In genomic region chr3:126622509-126622908, GRCm38 (mm10) we compare ENCODE assay signal across 25 mouse cellular contexts. TPM values are rescaled to one million over a fixed set of nuclear protein-coding genes. Genes with fewer than 3 reads are reported as not detected.
A peak's percentile ranks its signal among the peaks of the same experiment; 100 is the strongest.
DNase-seq lines count a peak whose midpoint lies in the region; ATAC-seq and TF ChIP-seq lines count a peak whose summit lies in the region.
"Had no signal": no experiment of that assay in that cellular context is flagged by ENCODE, and none has a peak within 500 bp of the region (broad histone marks: within the 10 kb centered on the region; RNA-seq: fewer than 3 reads in every experiment).

No protein-coding gene starts in this region.

- H3K4me2 ChIP-seq in liver, postnatal 0 days (ENCODE audit: low read depth, low read length), result no peak overlapping the region
- H3K4me2 ChIP-seq in liver, embryonic 12.5 days, result no peak overlapping the region
- H3K4me2 ChIP-seq: embryonic facial prominence, embryonic 12.5 days; forebrain, embryonic 13.5 days had no signal

- no peak for TF ChIP-seq CTCF in liver, postnatal 0 days (IDR thresholded peaks at IDR 0.05; ENCODE audit: low read depth)
- no peak for TF ChIP-seq CTCF in spleen, adult 2 months (IDR thresholded peaks at IDR 0.05; ENCODE audit: extremely low read depth, insufficient read depth, insufficient read length, insufficient replicate concordance)

- H3K4me1 ChIP-seq in liver, postnatal 0 days (ENCODE audit: insufficient read depth), result no peaks in the 10 kb centered on the region
- no peaks in the 10 kb centered on the region for H3K4me1 ChIP-seq in liver, embryonic 12.5 days
- peaks cover 6% of the 10 kb centered on the region; the same call in 1 of the 2 replicates for H3K4me1 ChIP-seq in spleen, adult 2 months (ENCODE audit: control insufficient read depth, insufficient read depth, insufficient read length)
- H3K4me1 ChIP-seq: embryonic facial prominence, embryonic 10.5 days; embryonic facial prominence, embryonic 12.5 days; forebrain, embryonic 13.5 days had no signal

- no peaks in the 10 kb centered on the region for H3K9me3 ChIP-seq in liver, postnatal 0 days (ENCODE audit: low read length)
- no peaks in the 10 kb centered on the region for H3K9me3 ChIP-seq in liver, embryonic 12.5 days (replicated peaks)
- H3K9me3 ChIP-seq: embryonic facial prominence, embryonic 10.5 days; embryonic facial prominence, embryonic 12.5 days; forebrain, embryonic 13.5 days had no signal

- H3K27me3 ChIP-seq in liver, postnatal 0 days (ENCODE audit: insufficient read depth, low read length), result no peaks in the 10 kb centered on the region
- H3K27me3 ChIP-seq in liver, embryonic 12.5 days (replicated peaks), result no peaks in the 10 kb centered on the region
- no peaks in the 10 kb centered on the region for H3K27me3 ChIP-seq in spleen, adult 2 months (ENCODE audit: control insufficient read depth, insufficient read depth, low read length)
- H3K27me3 ChIP-seq: CH12.LX; embryonic facial prominence, embryonic 12.5 days; forebrain, embryonic 13.5 days; Patski had no signal

- H3K4me3 ChIP-seq in liver, postnatal 0 days (ENCODE audit: low read depth, low read length), result no peak overlapping the region
- H3K4me3 ChIP-seq in liver, embryonic 12.5 days, result no peak overlapping the region
- no peak overlapping the region for H3K4me3 ChIP-seq in spleen, adult 2 months (ENCODE audit: extremely low read depth, insufficient read depth, insufficient read length)
- H3K4me3 ChIP-seq: embryonic facial prominence, embryonic 10.5 days; embryonic facial prominence, embryonic 12.5 days; forebrain, embryonic 13.5 days had no signal

- H3K27ac ChIP-seq in liver, postnatal 0 days (ENCODE audit: low read depth), result no peak overlapping the region
- H3K27ac ChIP-seq in liver, embryonic 12.5 days, result no peak overlapping the region
- H3K27ac ChIP-seq in spleen, adult 2 months (ENCODE audit: insufficient read depth, low read length), result 0 out of 2 replicates have a peak overlapping the region, but pooled peaks have one; percentile 24
- H3K27ac ChIP-seq: embryonic facial prominence, embryonic 10.5 days; embryonic facial prominence, embryonic 12.5 days; forebrain, embryonic 13.5 days had no signal

- DNase-seq in liver, postnatal 0 days, result no peak
- DNase-seq in lung, postnatal 36 days, result peak; percentile 56
- no peak for DNase-seq in lung, postnatal 10 days
- no peak for DNase-seq in spleen, adult 2 months (ENCODE audit: low read depth in 1 of 2, low spot score in 2 of 2)
- no peak for DNase-seq in spleen, postnatal 4 days (ENCODE audit: low spot score in 2 of 2)
- no peak for DNase-seq in testis, postnatal 10 days (ENCODE audit: low spot score)
- DNase-seq: adrenal gland, adult 8-10 months; adrenal gland, postnatal 14 days; adrenal gland, postnatal 36 days; B cell, adult 2 months; cerebellum, adult 11-12 months; cerebellum, adult 2 months; cerebellum, adult 9-10 months; cerebellum, postnatal 10 days; cerebellum, postnatal 25 days had no signal

- no peak for TF ChIP-seq POLR2A in spleen, adult 2 months (IDR thresholded peaks at IDR 0.05; ENCODE audit: low read depth, low read length)

- H3K9ac ChIP-seq in liver, postnatal 0 days (replicated peaks), result no peak overlapping the region
- H3K9ac ChIP-seq in liver, embryonic 12.5 days, result no peak overlapping the region
- H3K9ac ChIP-seq: embryonic facial prominence, embryonic 12.5 days; forebrain, embryonic 13.5 days had no signal

- no peak for TF ChIP-seq EP300 in liver, postnatal 0 days (IDR thresholded peaks at IDR 0.05; ENCODE audit: low read depth)

- WGBS in liver, postnatal 0 days (ENCODE audit: insufficient replicate concordance), result 75% methylated on average over 2 of the region's 2 CpGs
- 72% methylated on average over 2 of the region's 2 CpGs for WGBS in liver, embryonic 12.5 days (ENCODE audit: insufficient replicate concordance)
- WGBS in spleen, adult 2 months, result 88% methylated on average over 2 of the region's 2 CpGs

- 0 out of 2 replicates have a peak, but pooled peaks have one; percentile 13 for ATAC-seq in liver, postnatal 0 days
- ATAC-seq in liver, embryonic 12.5 days, result no peak
- ATAC-seq in megakaryocyte progenitor cell, adult 5-6 weeks (replicated peaks; ENCODE audit: poor library complexity), result peak; percentile 27
- ATAC-seq: activated CD4-positive, CD25-positive, alpha-beta regulatory T cell, adult 4 months; CD4-positive, CD25-positive, alpha-beta regulatory T cell, adult 4 months; forebrain, embryonic 13.5 days; Patski had no signal

- H3K36me3 ChIP-seq in liver, postnatal 0 days (replicated peaks; ENCODE audit: insufficient read depth, low read length), result no peaks in the 10 kb centered on the region
- H3K36me3 ChIP-seq in liver, embryonic 12.5 days, result no peaks in the 10 kb centered on the region
- 0 out of 2 replicates have a peak, but pooled peaks cover under 1% of the 10 kb centered on the region for H3K36me3 ChIP-seq in spleen, adult 2 months (ENCODE audit: control insufficient read depth, insufficient read depth, low read length)
- H3K36me3 ChIP-seq: embryonic facial prominence, embryonic 10.5 days; embryonic facial prominence, embryonic 12.5 days; G1E had no signal

RNA-seq across cellular contexts. Expression of gene Camk2d, which starts 26.4 kb away (rescaled TPM):
- 6.9 and 7.4 TPM in 2 replicates for polyA plus RNA-seq in liver, postnatal 0 days (2015; fragmentation: Nextera tagmentation; extraction: Ambion mirVana)
- 6.3 and 7.1 TPM in 2 replicates for polyA plus RNA-seq in liver, embryonic 12.5 days (2016; fragmentation: Nextera tagmentation; extraction: Ambion mirVana)
- 43.4 and 54.7 TPM in 2 replicates for polyA plus RNA-seq in spleen, adult 2 months (2012; rRNA removed)
- total RNA-seq in megakaryocyte progenitor cell, adult 5-6 weeks (2015), result 12.7 and 16.9 TPM in 2 replicates
- total RNA-seq in megakaryocyte progenitor cell, adult 5-6 weeks (2017), result 13.2 and 19.5 TPM in 2 replicates
- polyA plus RNA-seq: G1E had no signal
